Mouse (Mus musculus): Measurements from ENCODE around the gene Acot3. TPM values are rescaled to one million over a fixed set of nuclear protein-coding genes. Genes with fewer than 3 reads are reported as not detected.
"Not testable (repeated sequence)": the region's sequence is repeated elsewhere in the genome, so short reads cannot be mapped to it uniquely, and the experiment has no call there.

Acot3 gene
- total RNA-seq (2014; rRNA removed) (0.77 and 3.4 TPM in 2 replicates), polyA plus RNA-seq (2015; fragmentation: Nextera tagmentation; extraction: Ambion mirVana) (0.99 and 2.0 TPM in 2 replicates)

DNA sequence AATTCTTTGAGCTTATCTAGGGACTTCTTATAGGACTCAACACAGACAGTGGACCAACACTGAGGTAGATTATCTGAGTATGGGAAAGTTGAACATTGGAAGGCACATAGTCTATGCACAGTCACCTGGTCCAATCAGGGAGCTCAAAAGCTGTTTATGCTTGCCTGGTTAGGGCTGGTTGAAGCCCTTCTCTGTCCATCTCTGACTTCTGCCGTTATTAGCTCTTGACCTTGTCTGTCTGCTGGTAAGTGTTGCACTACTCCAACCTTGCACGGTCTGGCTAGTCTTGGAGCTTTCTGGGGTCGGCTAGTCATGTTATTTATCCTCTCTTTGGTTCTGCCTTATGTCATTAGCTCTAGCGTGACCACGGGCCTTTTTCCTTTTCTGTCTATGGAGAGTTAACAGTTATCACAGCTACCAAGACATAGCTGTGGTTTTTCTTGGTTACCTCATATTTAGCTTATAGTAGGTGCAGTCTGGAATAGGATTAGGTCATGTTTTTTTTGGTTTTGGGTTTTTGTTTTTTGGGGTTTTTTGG, at the start of gene Acot3:
Gene Acot3, plus strand, starts transcription at position 208 of the 538 bp plus-strand sequence.
- TF ChIP-seq CTCF (IDR thresholded peaks at IDR 0.05), result no peak
- 66% methylated on average over 5 of the region's 5 CpGs for WGBS
- ATAC-seq (ENCODE audit: low FRiP score) (no peak), DNase-seq (ENCODE audit: low spot score) (no peak)
- Histone ChIP-seq H3K9ac (replicated peaks; ENCODE audit: low read length, poor library complexity, severe bottlenecking) (no peak within 1 kb of the TSS), H3K27me3 (ENCODE audit: insufficient read depth, low read length) (0 out of 2 replicates have a peak, but pooled peaks cover 3% of the 10 kb centered on the region), H3K4me3 (ENCODE audit: low read depth, low read length) (peak within 1 kb of the TSS; percentile 41), H3K9me3 (ENCODE audit: low read length) (no peaks in the 10 kb centered on the region), H3K4me2 (ENCODE audit: low read depth, low read length, poor library complexity, severe bottlenecking) (peak within 1 kb of the TSS; percentile 63), H3K4me1 (ENCODE audit: insufficient read depth, low read length) (no peaks in the 10 kb centered on the region), H3K27ac (ENCODE audit: low read depth, low read length) (no peak within 1 kb of the TSS), H3K36me3 (ENCODE audit: insufficient read depth, low read length) (no peaks in the 10 kb centered on the region)

DNA sequence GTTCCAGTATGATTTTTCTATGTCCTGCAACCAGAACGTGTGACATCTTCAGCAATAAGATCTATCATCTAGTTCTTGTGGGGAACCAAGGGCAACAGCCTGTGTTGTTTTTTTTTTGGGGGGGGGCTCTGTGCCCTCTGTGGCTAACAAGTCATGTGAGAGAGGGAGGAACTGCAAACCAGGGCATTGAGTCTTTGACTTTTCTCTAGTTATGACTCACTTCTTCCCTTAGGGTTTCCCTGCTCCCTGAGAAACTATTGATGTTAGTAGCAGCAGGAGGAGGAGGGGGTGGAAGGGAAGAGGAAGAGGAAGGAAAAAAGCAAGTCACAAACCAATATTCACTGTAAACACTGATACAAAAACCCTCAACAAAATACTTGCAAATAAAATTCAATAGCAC, 48.1 kb upstream of the Acot3 start:
- no peak overlapping the region for H3K27ac ChIP-seq (ENCODE audit: low read depth, low read length)
- H3K27me3 ChIP-seq (ENCODE audit: insufficient read depth, low read length), result no peaks in the 10 kb centered on the region
- DNase-seq (ENCODE audit: low spot score) (no peak), ATAC-seq (ENCODE audit: low FRiP score) (no peak)
- no peaks in the 10 kb centered on the region for H3K9me3 ChIP-seq (ENCODE audit: low read length)
- 87% methylated on average over 1 of the region's 1 CpGs for WGBS
- no peak for TF ChIP-seq CTCF (IDR thresholded peaks at IDR 0.05)
- H3K4me3 ChIP-seq (ENCODE audit: low read depth, low read length), result no peak overlapping the region
- no peaks in the 10 kb centered on the region for H3K4me1 ChIP-seq (ENCODE audit: insufficient read depth, low read length)
- H3K4me2 ChIP-seq (ENCODE audit: low read depth, low read length, poor library complexity, severe bottlenecking), result no peak overlapping the region
- H3K9ac ChIP-seq (replicated peaks; ENCODE audit: low read length, poor library complexity, severe bottlenecking), result no peak overlapping the region
- H3K36me3 ChIP-seq (ENCODE audit: insufficient read depth, low read length), result no peaks in the 10 kb centered on the region

DNA sequence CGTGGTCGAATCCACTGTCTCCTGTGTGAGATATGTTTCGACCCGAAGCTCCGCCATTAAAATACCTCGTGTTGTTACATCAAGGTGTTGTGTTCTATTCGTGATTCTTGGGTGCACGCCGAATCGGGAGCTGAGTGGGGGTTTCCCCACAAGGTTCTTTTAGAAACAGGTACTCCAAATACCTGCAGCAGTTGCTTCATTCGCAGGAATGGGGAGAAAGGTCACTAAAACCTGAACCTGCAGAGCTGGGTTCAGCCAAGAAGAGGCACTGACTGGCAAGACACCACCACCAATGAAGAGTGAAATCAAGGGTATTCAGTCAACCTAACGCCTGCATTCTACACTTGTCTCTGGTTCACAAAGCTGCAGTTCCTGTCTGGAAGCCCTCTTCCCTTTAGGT, 43.7 kb upstream of the Acot3 start:
- Histone ChIP-seq H3K36me3 (ENCODE audit: insufficient read depth, low read length) (no peaks in the 10 kb centered on the region), H3K4me2 (ENCODE audit: low read depth, low read length, poor library complexity, severe bottlenecking) (no peak overlapping the region), H3K27ac (ENCODE audit: low read depth, low read length) (peak overlapping the region; percentile 57), H3K27me3 (ENCODE audit: insufficient read depth, low read length) (no peaks in the 10 kb centered on the region), H3K4me1 (ENCODE audit: insufficient read depth, low read length) (peaks cover 9% of the 10 kb centered on the region; the same call in 1 of the 2 replicates), H3K9me3 (ENCODE audit: low read length) (no peaks in the 10 kb centered on the region), H3K9ac (replicated peaks; ENCODE audit: low read length, poor library complexity, severe bottlenecking) (no peak overlapping the region), H3K4me3 (ENCODE audit: low read depth, low read length) (no peak overlapping the region)
- ATAC-seq (ENCODE audit: low FRiP score) (no peak), DNase-seq (ENCODE audit: low spot score) (no peak)
- TF ChIP-seq CTCF (IDR thresholded peaks at IDR 0.05), result no peak
- 89% methylated on average over 11 of the region's 12 CpGs for WGBS

DNA sequence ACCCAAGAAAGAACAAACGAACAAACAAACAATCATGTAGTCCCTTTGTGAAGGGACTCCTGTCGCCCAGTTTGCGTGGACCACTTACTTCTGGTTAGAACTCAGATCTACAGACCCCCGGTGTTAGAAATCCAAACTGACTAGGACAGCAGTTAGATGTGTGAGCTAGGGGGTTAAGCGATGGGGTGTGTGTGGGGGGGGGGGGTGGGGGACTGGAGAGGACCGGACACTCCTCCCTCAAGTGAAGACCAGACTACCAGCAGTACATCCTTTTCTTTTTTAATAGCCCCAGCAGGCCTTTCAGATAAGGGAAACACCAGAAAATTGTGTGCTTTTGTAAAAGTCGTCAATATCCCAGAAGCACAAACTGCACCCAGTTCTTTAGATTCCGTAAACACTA, 43.2 kb upstream of the Acot3 start:
- Histone ChIP-seq H3K4me3 (ENCODE audit: low read depth, low read length) (peak overlapping the region; percentile 45), H3K36me3 (ENCODE audit: insufficient read depth, low read length) (no peaks in the 10 kb centered on the region), H3K4me2 (ENCODE audit: low read depth, low read length, poor library complexity, severe bottlenecking) (peak overlapping the region; percentile 55), H3K9ac (replicated peaks; ENCODE audit: low read length, poor library complexity, severe bottlenecking) (no peak overlapping the region), H3K27ac (ENCODE audit: low read depth, low read length) (peak overlapping the region; percentile 57), H3K4me1 (ENCODE audit: insufficient read depth, low read length) (peaks cover 9% of the 10 kb centered on the region; the same call in 1 of the 2 replicates), H3K27me3 (ENCODE audit: insufficient read depth, low read length) (no peaks in the 10 kb centered on the region), H3K9me3 (ENCODE audit: low read length) (no peaks in the 10 kb centered on the region)
- ATAC-seq (ENCODE audit: low FRiP score) (0 out of 2 replicates have a peak, but pooled peaks have one; percentile 55), DNase-seq (ENCODE audit: low spot score) (no peak)
- no peak for TF ChIP-seq CTCF (IDR thresholded peaks at IDR 0.05)
- 33% methylated on average over 8 of the region's 8 CpGs for WGBS

DNA sequence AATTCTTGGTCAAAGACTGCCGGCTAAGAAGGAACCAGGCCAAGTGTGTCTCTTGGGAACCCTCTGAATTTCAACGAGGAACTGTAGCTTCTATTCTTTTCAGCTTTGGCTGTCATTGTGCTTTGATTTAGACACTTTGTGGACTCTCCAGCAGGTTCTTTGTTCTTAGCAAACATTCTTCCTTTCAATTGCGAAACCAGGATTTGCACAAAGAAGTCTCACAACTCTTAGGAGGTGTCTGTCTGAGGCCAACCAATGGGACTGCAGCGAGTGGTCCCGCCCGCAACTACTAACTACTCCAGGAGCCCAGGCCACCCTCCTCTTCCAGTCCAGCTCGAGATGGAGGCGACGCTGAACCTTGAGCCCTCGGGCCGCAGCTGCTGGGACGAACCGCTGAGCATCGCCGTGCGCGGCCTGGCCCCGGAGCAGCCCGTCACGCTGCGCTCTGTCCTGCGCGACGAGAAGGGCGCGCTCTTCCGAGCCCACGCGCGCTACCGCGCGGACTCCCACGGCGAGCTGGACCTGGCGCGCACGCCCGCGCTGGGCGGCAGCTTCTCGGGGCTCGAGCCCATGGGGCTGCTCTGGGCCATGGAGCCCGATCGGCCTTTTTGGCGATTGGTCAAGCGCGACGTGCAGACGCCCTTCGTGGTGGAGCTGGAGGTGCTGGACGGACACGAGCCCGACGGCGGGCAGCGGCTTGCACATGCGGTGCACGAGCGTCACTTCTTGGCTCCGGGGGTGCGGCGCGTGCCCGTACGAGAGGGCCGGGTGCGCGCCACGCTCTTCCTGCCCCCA, 42.6 kb upstream of the Acot3 start, which contains the start of gene Acot1:
Gene Acot1, plus strand, starts transcription at position 320 of the 795 bp plus-strand sequence.
- ATAC-seq (ENCODE audit: low FRiP score) (peak; percentile 93), DNase-seq (ENCODE audit: low spot score) (peak; percentile 89)
- not testable (repeated sequence) for H3K27me3 ChIP-seq (ENCODE audit: insufficient read depth, low read length); H3K9me3 ChIP-seq (ENCODE audit: low read length); H3K36me3 ChIP-seq (ENCODE audit: insufficient read depth, low read length); H3K4me1 ChIP-seq (ENCODE audit: insufficient read depth, low read length); H3K9ac ChIP-seq (replicated peaks; ENCODE audit: low read length, poor library complexity, severe bottlenecking)
- H3K4me2 ChIP-seq (ENCODE audit: low read depth, low read length, poor library complexity, severe bottlenecking), result peak within 1 kb of the TSS; percentile 55
- 1% methylated on average over 46 of the region's 70 CpGs for WGBS
- peak within 1 kb of the TSS; percentile 57 for H3K27ac ChIP-seq (ENCODE audit: low read depth, low read length)
- H3K4me3 ChIP-seq (ENCODE audit: low read depth, low read length), result peak within 1 kb of the TSS; percentile 45

DNA sequence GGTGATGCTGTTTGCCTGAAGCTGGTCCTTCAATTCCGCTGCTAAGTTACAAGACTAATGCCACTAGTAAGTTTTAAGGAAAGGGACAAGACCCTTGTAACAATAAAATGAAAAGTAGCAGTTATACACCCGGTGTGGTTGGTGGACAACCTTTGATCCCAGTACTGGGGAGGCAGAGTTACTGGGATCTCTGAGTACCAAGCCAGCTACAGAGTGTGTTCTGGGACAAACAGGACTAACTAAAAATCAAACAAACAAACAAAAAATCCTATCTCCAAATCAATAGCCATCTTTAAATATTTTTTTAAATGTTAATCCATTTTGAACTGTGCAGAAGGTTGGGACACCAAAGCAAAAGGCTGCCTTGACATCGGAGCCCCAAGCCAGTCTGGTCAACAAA, 41.7 kb upstream of the Acot3 start:
- H3K4me3 ChIP-seq (ENCODE audit: low read depth, low read length), result peak overlapping the region; percentile 45
- no peak overlapping the region; the same call in 1 of the 2 replicates for H3K9ac ChIP-seq (replicated peaks; ENCODE audit: low read length, poor library complexity, severe bottlenecking)
- DNase-seq (ENCODE audit: low spot score), result no peak
- no peaks in the 10 kb centered on the region for H3K36me3 ChIP-seq (ENCODE audit: insufficient read depth, low read length)
- no peaks in the 10 kb centered on the region for H3K27me3 ChIP-seq (ENCODE audit: insufficient read depth, low read length)
- peak overlapping the region; percentile 14; the same call in 1 of the 2 replicates for H3K27ac ChIP-seq (ENCODE audit: low read depth, low read length)
- no peak for ATAC-seq (ENCODE audit: low FRiP score)
- peak overlapping the region; percentile 55 for H3K4me2 ChIP-seq (ENCODE audit: low read depth, low read length, poor library complexity, severe bottlenecking)
- WGBS, result 63% methylated on average over 3 of the region's 3 CpGs
- peaks cover 9% of the 10 kb centered on the region; the same call in 1 of the 2 replicates for H3K4me1 ChIP-seq (ENCODE audit: insufficient read depth, low read length)
- TF ChIP-seq CTCF (IDR thresholded peaks at IDR 0.05), result no peak
- H3K9me3 ChIP-seq (ENCODE audit: low read length), result no peaks in the 10 kb centered on the region

Measured in midbrain, postnatal 0 days (tissue).